Mouse (Mus musculus): Measurements from ENCODE around the gene Gm973.

Gm973 gene

GRCm38 (mm10) chr1:59516026-59516917 lies at the start of gene Gm973:
Gene Gm973 (plus strand): TSS chr1:59516264.
- DNase-seq (ENCODE audit: low read depth, low spot score), result no peak

GRCm38 (mm10) chr1:59469170-59469569 lies 46.9 kb upstream of the Gm973 start:
- no peak for DNase-seq (ENCODE audit: low read depth, low spot score)

- DNase-seq (ENCODE audit: low read depth, low spot score), result no peak
Measured at GRCm38 (mm10) chr1:59470766-59471165, 45.3 kb upstream of the Gm973 start.

- DNase-seq (ENCODE audit: low read depth, low spot score), result no peak
Measured at GRCm38 (mm10) chr1:59472368-59473180, 43.5 kb upstream of the Gm973 start.

- DNase-seq (ENCODE audit: low read depth, low spot score), result no peak
Measured at GRCm38 (mm10) chr1:59473181-59473555, 42.9 kb upstream of the Gm973 start.

GRCm38 (mm10) chr1:59475618-59476017 lies 40.4 kb upstream of the Gm973 start:
- DNase-seq (ENCODE audit: low read depth, low spot score), result no peak

GRCm38 (mm10) chr1:59478911-59479310 lies 37.2 kb upstream of the Gm973 start:
- no peak for DNase-seq (ENCODE audit: low read depth, low spot score)

GRCm38 (mm10) chr1:59480821-59481455 lies 35.1 kb upstream of the Gm973 start:
- DNase-seq (ENCODE audit: low read depth, low spot score), result no peak

- peak; percentile 36 for DNase-seq (ENCODE audit: low read depth, low spot score)
Measured at GRCm38 (mm10) chr1:59481456-59482291, 34.4 kb upstream of the Gm973 start.

- no peak for DNase-seq (ENCODE audit: low read depth, low spot score)
Measured at GRCm38 (mm10) chr1:59482331-59482695, 33.8 kb upstream of the Gm973 start, which contains the start of gene Fzd7. Gene Fzd7 (plus strand): TSS chr1:59482424.

- DNase-seq (ENCODE audit: low read depth, low spot score), result no peak
Measured at GRCm38 (mm10) chr1:59482696-59483520, 33.2 kb upstream of the Gm973 start.

GRCm38 (mm10) chr1:59483521-59484245 lies 32.4 kb upstream of the Gm973 start:
- no peak for DNase-seq (ENCODE audit: low read depth, low spot score)

- no peak for DNase-seq (ENCODE audit: low read depth, low spot score)
Measured at GRCm38 (mm10) chr1:59484314-59484713, 31.8 kb upstream of the Gm973 start.

- DNase-seq (ENCODE audit: low read depth, low spot score), result no peak
Measured at GRCm38 (mm10) chr1:59484791-59485785, 31.0 kb upstream of the Gm973 start.

GRCm38 (mm10) chr1:59485803-59486202 lies 30.3 kb upstream of the Gm973 start:
- DNase-seq (ENCODE audit: low read depth, low spot score), result no peak

GRCm38 (mm10) chr1:59487651-59488051 lies 28.4 kb upstream of the Gm973 start:
- no peak for DNase-seq (ENCODE audit: low read depth, low spot score)

GRCm38 (mm10) chr1:59488481-59488880 lies 27.6 kb upstream of the Gm973 start:
- no peak for DNase-seq (ENCODE audit: low read depth, low spot score)

- no peak for DNase-seq (ENCODE audit: low read depth, low spot score)
Measured at GRCm38 (mm10) chr1:59488991-59489390, 27.1 kb upstream of the Gm973 start.

All from retina, adult 2 months (tissue).